Mouse (Mus musculus) midbrain, embryonic 15.5 days (tissue): ENCODE data around the gene Rab31. TPM values are rescaled to one million over a fixed set of nuclear protein-coding genes. Genes with fewer than 3 reads are reported as not detected.

Experiments used
- ATAC-seq: fragments of 200-750 bp; cut with Nextera tagmentation; replicated peaks from 2 replicates; pipeline ENCODE4 v1.8.0; 2017; ENCODE audit warnings: moderate TSS enrichment
- H3K27ac ChIP-seq: fragments of 300-500 bp; sonication (generic); 2 replicates; pipeline ENCODE4 v1.5.1; 2015; ENCODE audit warnings: mild to moderate bottlenecking, inconsistent platforms
- H3K27me3 ChIP-seq: fragments of 300-500 bp; sonication (generic); replicated peaks from 2 replicates; pipeline ENCODE4 v1.6.1; 2015; ENCODE audit warnings: inconsistent platforms
- H3K36me3 ChIP-seq: fragments of 300-500 bp; sonication (generic); replicated peaks from 2 replicates; pipeline ENCODE4 v1.6.1; 2015; ENCODE audit warnings: inconsistent platforms
- H3K4me1 ChIP-seq: fragments of 300-500 bp; sonication (generic); 2 replicates; pipeline ENCODE4 v1.6.1; 2015; ENCODE audit warnings: inconsistent platforms
- H3K4me2 ChIP-seq: fragments of 300-500 bp; sonication (generic); 2 replicates; pipeline ENCODE4 v1.6.1; 2015; ENCODE audit warnings: inconsistent platforms, mild to moderate bottlenecking, moderate library complexity
- H3K4me3 ChIP-seq: fragments of 300-500 bp; sonication (generic); 2 replicates; pipeline ENCODE4 v1.5.1; 2015; ENCODE audit warnings: mild to moderate bottlenecking, inconsistent platforms
- H3K9ac ChIP-seq: fragments of 300-500 bp; sonication (generic); 2 replicates; pipeline ENCODE4 v1.6.1; 2015; ENCODE audit warnings: mild to moderate bottlenecking, inconsistent platforms
- H3K9me3 ChIP-seq: fragments of 300-500 bp; sonication (generic); 2 replicates; pipeline ENCODE4 v1.6.1; 2016; ENCODE audit warnings: inconsistent platforms
- WGBS: fragments of 180-500 bp; shearing (Covaris S2); methylation state at CpG from one replicate; pipeline ENCODE4 v1.1.7; 2015; ENCODE audit warnings: mixed read lengths; 5-methylcytosine and 5-hydroxymethylcytosine counted together
- polyA plus RNA-seq: library from polyadenylated mRNA; unstranded; fragments of >200 nt; fragmentation: Nextera tagmentation; extraction: Ambion mirVana; gene quantifications from 2 replicates; pipeline ENCODE4 v1.2.1, GENCODE M21; 2015

Gene Rab31
- polyA plus RNA-seq, 1 experiment from 2014 or later: 76.6 TPM

GRCm38 (mm10) chr17:65793307-65793930 is 20.9 kb upstream of the Rab31 start:
- Histone ChIP-seq H3K9ac (no peak overlapping the region), H3K9me3 (no peaks in the 10 kb centered on the region), H3K4me2 (no peak overlapping the region), H3K27me3 (no peaks in the 10 kb centered on the region), H3K4me1 (peaks cover 3% of the 10 kb centered on the region; the same call in 1 of the 2 replicates), H3K4me3 (no peak overlapping the region), H3K27ac (no peak overlapping the region), H3K36me3 (no peaks in the 10 kb centered on the region)
- WGBS: 97% methylated on average over 12 of the region's 12 CpGs
- no peak for ATAC-seq

- no peak for ATAC-seq
- H3K9me3 ChIP-seq: no peaks in the 10 kb centered on the region
- H3K27ac ChIP-seq: no peak overlapping the region
- no peaks in the 10 kb centered on the region for H3K27me3 ChIP-seq
- H3K9ac ChIP-seq: no peak overlapping the region
- H3K4me3 ChIP-seq: no peak overlapping the region
- no peaks in the 10 kb centered on the region for H3K36me3 ChIP-seq
- H3K4me1 ChIP-seq: peaks cover 3% of the 10 kb centered on the region; the same call in 1 of the 2 replicates
- WGBS: 80% methylated on average over 2 of the region's 2 CpGs
- H3K4me2 ChIP-seq: no peak overlapping the region
Observed at GRCm38 (mm10) chr17:65791161-65791560, 18.6 kb upstream of the Rab31 start.

- H3K4me2 ChIP-seq: no peak overlapping the region
- H3K9ac ChIP-seq: no peak overlapping the region
- no peak overlapping the region for H3K27ac ChIP-seq
- WGBS: 92% methylated on average over 6 of the region's 6 CpGs
- no peaks in the 10 kb centered on the region for H3K9me3 ChIP-seq
- H3K4me3 ChIP-seq: no peak overlapping the region
- H3K4me1 ChIP-seq: peaks cover 10% of the 10 kb centered on the region
- no peak for ATAC-seq
- no peaks in the 10 kb centered on the region for H3K27me3 ChIP-seq
- H3K36me3 ChIP-seq: no peaks in the 10 kb centered on the region
Observed at GRCm38 (mm10) chr17:65789576-65789975, 17.0 kb upstream of the Rab31 start.

GRCm38 (mm10) chr17:65788542-65789291 is 16.2 kb upstream of the Rab31 start:
- H3K27ac ChIP-seq: no peak overlapping the region
- 81% methylated on average over 12 of the region's 12 CpGs for WGBS
- no peak for ATAC-seq
- peaks cover 14% of the 10 kb centered on the region for H3K4me1 ChIP-seq
- H3K9ac ChIP-seq: no peak overlapping the region
- no peak overlapping the region for H3K4me2 ChIP-seq
- H3K4me3 ChIP-seq: no peak overlapping the region
- H3K27me3 ChIP-seq: no peaks in the 10 kb centered on the region
- no peaks in the 10 kb centered on the region for H3K9me3 ChIP-seq
- no peaks in the 10 kb centered on the region for H3K36me3 ChIP-seq

- no peak overlapping the region for H3K27ac ChIP-seq
- no peak overlapping the region for H3K9ac ChIP-seq
- H3K4me2 ChIP-seq: no peak overlapping the region
- no peak overlapping the region for H3K4me3 ChIP-seq
- H3K4me1 ChIP-seq: peaks cover 14% of the 10 kb centered on the region
- no peaks in the 10 kb centered on the region for H3K27me3 ChIP-seq
- ATAC-seq: no peak
- H3K9me3 ChIP-seq: no peaks in the 10 kb centered on the region
- WGBS: 95% methylated on average over 4 of the region's 4 CpGs
- no peaks in the 10 kb centered on the region for H3K36me3 ChIP-seq
Observed at GRCm38 (mm10) chr17:65787261-65787660, 14.7 kb upstream of the Rab31 start.

- 85% methylated on average over 7 of the region's 7 CpGs for WGBS
Observed at GRCm38 (mm10) chr17:65786225-65786624, 13.7 kb upstream of the Rab31 start.

GRCm38 (mm10) chr17:65785707-65786106 is 13.2 kb upstream of the Rab31 start:
- no peaks in the 10 kb centered on the region for H3K36me3 ChIP-seq
- H3K4me3 ChIP-seq: no peak overlapping the region
- peaks cover 20% of the 10 kb centered on the region for H3K4me1 ChIP-seq
- no peak overlapping the region for H3K4me2 ChIP-seq
- H3K27me3 ChIP-seq: no peaks in the 10 kb centered on the region
- no peaks in the 10 kb centered on the region for H3K9me3 ChIP-seq
- H3K27ac ChIP-seq: no peak overlapping the region
- ATAC-seq: no peak
- H3K9ac ChIP-seq: no peak overlapping the region

More at GRCm38 (mm10) chr17:65786225-65786624, 13.7 kb upstream of the Rab31 start:
- Histone ChIP-seq H3K27ac (no peak overlapping the region), H3K4me3 (no peak overlapping the region), H3K36me3 (no peaks in the 10 kb centered on the region), H3K4me1 (peaks cover 20% of the 10 kb centered on the region), H3K27me3 (no peaks in the 10 kb centered on the region), H3K9ac (no peak overlapping the region), H3K9me3 (no peaks in the 10 kb centered on the region), H3K4me2 (no peak overlapping the region)
- ATAC-seq: no peak

GRCm38 (mm10) chr17:65784610-65785140 is 12.1 kb upstream of the Rab31 start:
- Histone ChIP-seq H3K9ac (no peak overlapping the region), H3K9me3 (no peaks in the 10 kb centered on the region), H3K4me3 (peak overlapping the region; percentile 96), H3K27ac (no peak overlapping the region), H3K4me1 (peaks cover 20% of the 10 kb centered on the region), H3K4me2 (peak overlapping the region; percentile 59), H3K36me3 (no peaks in the 10 kb centered on the region), H3K27me3 (no peaks in the 10 kb centered on the region)
- WGBS: 73% methylated on average over 8 of the region's 8 CpGs
- no peak for ATAC-seq

GRCm38 (mm10) chr17:65783182-65784161 is 10.9 kb upstream of the Rab31 start:
- peak overlapping the region; percentile 99 for H3K27ac ChIP-seq
- no peaks in the 10 kb centered on the region for H3K9me3 ChIP-seq
- under 1% methylated on average over 94 of the region's 135 CpGs for WGBS

GRCm38 (mm10) chr17:65782551-65783141 is 10.1 kb upstream of the Rab31 start, which contains the start of gene Ppp4r1:
Gene Ppp4r1 (plus strand): TSS chr17:65782573.
- Histone ChIP-seq H3K9me3 (no peaks in the 10 kb centered on the region), H3K9ac (peak within 1 kb of the TSS; percentile 99), H3K27me3 (no peaks in the 10 kb centered on the region), H3K27ac (peak within 1 kb of the TSS; percentile 99), H3K4me1 (peaks cover 17% of the 10 kb centered on the region), H3K36me3 (no peaks in the 10 kb centered on the region), H3K4me3 (peak within 1 kb of the TSS; percentile 96), H3K4me2 (peak within 1 kb of the TSS; percentile 68)
- under 1% methylated on average over 80 of the region's 81 CpGs for WGBS
- ATAC-seq: peak; percentile 88

More at GRCm38 (mm10) chr17:65783182-65784161, 10.9 kb upstream of the Rab31 start:
- Histone ChIP-seq H3K9ac (peak overlapping the region; percentile 99), H3K4me2 (peak overlapping the region; percentile 68), H3K27me3 (no peaks in the 10 kb centered on the region), H3K4me3 (peak overlapping the region; percentile 96), H3K36me3 (no peaks in the 10 kb centered on the region), H3K4me1 (peaks cover 17% of the 10 kb centered on the region)
- ATAC-seq: peak; percentile 72

GRCm38 (mm10) chr17:65780970-65781369 is 8.4 kb upstream of the Rab31 start:
- Histone ChIP-seq H3K27ac (no peak overlapping the region), H3K4me2 (no peak overlapping the region), H3K36me3 (no peaks in the 10 kb centered on the region), H3K4me3 (no peak overlapping the region), H3K4me1 (peaks cover 17% of the 10 kb centered on the region), H3K9ac (no peak overlapping the region), H3K9me3 (no peaks in the 10 kb centered on the region), H3K27me3 (no peaks in the 10 kb centered on the region)
- WGBS: 85% methylated on average over 2 of the region's 2 CpGs
- ATAC-seq: no peak
